Mouse (Mus musculus): ENCODE measurements around the gene Aldh16a1. TPM values are rescaled to one million over a fixed set of nuclear protein-coding genes. Genes with fewer than 3 reads are reported as not detected.

Aldh16a1 gene
- polyA plus RNA-seq, 1 experiment from 2014 or later: 49.3 TPM

- ATAC-seq (ENCODE audit: insufficient read depth, low FRiP score, low read depth): peak; percentile 16; the same call in 1 of the 2 replicates
- no peaks in the 10 kb centered on the region for H3K9me3 ChIP-seq
- peaks cover 23% of the 10 kb centered on the region for H3K27me3 ChIP-seq (replicated peaks)
- H3K4me3 ChIP-seq (replicated peaks): no peak overlapping the region
- no peak overlapping the region for H3K4me2 ChIP-seq
- 0 out of 2 replicates have a peak overlapping the region, but pooled peaks have one; percentile 21 for H3K27ac ChIP-seq
- H3K4me1 ChIP-seq: 0 out of 2 replicates have a peak, but pooled peaks cover 7% of the 10 kb centered on the region
- no peaks in the 10 kb centered on the region for H3K36me3 ChIP-seq
- no peak overlapping the region for H3K9ac ChIP-seq
- WGBS: 7% methylated on average over 8 of the region's 8 CpGs
Observed at GRCm38 (mm10) chr7:45191803-45192363, 37.5 kb upstream of the Aldh16a1 start.

GRCm38 (mm10) chr7:45191161-45191560, 36.8 kb upstream of the Aldh16a1 start:
- WGBS: 55% methylated on average over 2 of the region's 2 CpGs
- H3K4me1 ChIP-seq: 0 out of 2 replicates have a peak, but pooled peaks cover 7% of the 10 kb centered on the region
- no peak overlapping the region for H3K4me3 ChIP-seq (replicated peaks)
- peaks cover 29% of the 10 kb centered on the region for H3K27me3 ChIP-seq (replicated peaks)
- no peak overlapping the region for H3K4me2 ChIP-seq
- ATAC-seq (ENCODE audit: insufficient read depth, low FRiP score, low read depth): no peak
- H3K27ac ChIP-seq: no peak overlapping the region
- no peaks in the 10 kb centered on the region for H3K9me3 ChIP-seq
- no peaks in the 10 kb centered on the region for H3K36me3 ChIP-seq
- H3K9ac ChIP-seq: no peak overlapping the region

GRCm38 (mm10) chr7:45190186-45190585, 35.8 kb upstream of the Aldh16a1 start:
- Histone ChIP-seq H3K9me3 (no peaks in the 10 kb centered on the region), H3K4me3 (replicated peaks) (no peak overlapping the region), H3K36me3 (no peaks in the 10 kb centered on the region), H3K4me1 (0 out of 2 replicates have a peak, but pooled peaks cover 7% of the 10 kb centered on the region), H3K27ac (no peak overlapping the region), H3K27me3 (replicated peaks) (peaks cover 38% of the 10 kb centered on the region), H3K9ac (no peak overlapping the region), H3K4me2 (no peak overlapping the region)
- 88% methylated on average over 6 of the region's 6 CpGs for WGBS
- ATAC-seq (ENCODE audit: insufficient read depth, low FRiP score, low read depth): no peak

GRCm38 (mm10) chr7:45189600-45189999, 35.2 kb upstream of the Aldh16a1 start:
- H3K9ac ChIP-seq: no peak overlapping the region
- H3K9me3 ChIP-seq: no peaks in the 10 kb centered on the region
- H3K27me3 ChIP-seq (replicated peaks): peaks cover 44% of the 10 kb centered on the region
- no peak for ATAC-seq (ENCODE audit: insufficient read depth, low FRiP score, low read depth)
- H3K4me1 ChIP-seq: 0 out of 2 replicates have a peak, but pooled peaks cover 7% of the 10 kb centered on the region
- no peaks in the 10 kb centered on the region for H3K36me3 ChIP-seq
- whole genome bisulfite sequencing: 47% methylated on average over 16 of the region's 16 CpGs
- no peak overlapping the region for H3K4me2 ChIP-seq
- no peak overlapping the region for H3K27ac ChIP-seq
- H3K4me3 ChIP-seq (replicated peaks): no peak overlapping the region

GRCm38 (mm10) chr7:45185921-45186320, 31.5 kb upstream of the Aldh16a1 start:
- Histone ChIP-seq H3K9ac (no peak overlapping the region), H3K4me2 (no peak overlapping the region), H3K9me3 (no peaks in the 10 kb centered on the region), H3K27ac (no peak overlapping the region), H3K4me3 (replicated peaks) (no peak overlapping the region), H3K4me1 (peaks cover 7% of the 10 kb centered on the region; the same call in 1 of the 2 replicates), H3K36me3 (no peaks in the 10 kb centered on the region), H3K27me3 (replicated peaks) (peaks cover 75% of the 10 kb centered on the region)
- WGBS: 67% methylated on average over 7 of the region's 7 CpGs
- no peak for ATAC-seq (ENCODE audit: insufficient read depth, low FRiP score, low read depth)

- WGBS: 58% methylated on average over 7 of the region's 7 CpGs
- Histone ChIP-seq H3K9ac (no peak overlapping the region), H3K27me3 (replicated peaks) (peaks cover 82% of the 10 kb centered on the region), H3K4me3 (replicated peaks) (no peak overlapping the region), H3K27ac (no peak overlapping the region), H3K4me1 (peaks cover 7% of the 10 kb centered on the region; the same call in 1 of the 2 replicates), H3K36me3 (no peaks in the 10 kb centered on the region), H3K9me3 (no peaks in the 10 kb centered on the region), H3K4me2 (no peak overlapping the region)
- no peak for ATAC-seq (ENCODE audit: insufficient read depth, low FRiP score, low read depth)
Observed at GRCm38 (mm10) chr7:45183672-45184071, 29.3 kb upstream of the Aldh16a1 start.

- 11% methylated on average over 11 of the region's 11 CpGs for WGBS
- H3K27me3 ChIP-seq (replicated peaks): peaks cover 89% of the 10 kb centered on the region
- no peak for ATAC-seq (ENCODE audit: insufficient read depth, low FRiP score, low read depth)
Observed at GRCm38 (mm10) chr7:45182606-45183005, 28.2 kb upstream of the Aldh16a1 start.

GRCm38 (mm10) chr7:45182199-45182601, 27.8 kb upstream of the Aldh16a1 start:
- peaks cover 93% of the 10 kb centered on the region for H3K27me3 ChIP-seq (replicated peaks)
- H3K9me3 ChIP-seq: no peaks in the 10 kb centered on the region
- no peak overlapping the region for H3K9ac ChIP-seq
- H3K4me1 ChIP-seq: peaks cover 7% of the 10 kb centered on the region; the same call in 1 of the 2 replicates
- H3K27ac ChIP-seq: no peak overlapping the region
- H3K36me3 ChIP-seq: no peaks in the 10 kb centered on the region
- H3K4me3 ChIP-seq (replicated peaks): peak overlapping the region; percentile 32
- H3K4me2 ChIP-seq: peak overlapping the region; percentile 66
- ATAC-seq (ENCODE audit: insufficient read depth, low FRiP score, low read depth): peak; percentile 93
- under 1% methylated on average over 34 of the region's 34 CpGs for WGBS

More at GRCm38 (mm10) chr7:45182606-45183005, 28.2 kb upstream of the Aldh16a1 start:
- Histone ChIP-seq H3K4me1 (peaks cover 7% of the 10 kb centered on the region; the same call in 1 of the 2 replicates), H3K27ac (no peak overlapping the region), H3K9me3 (no peaks in the 10 kb centered on the region), H3K36me3 (no peaks in the 10 kb centered on the region), H3K9ac (no peak overlapping the region), H3K4me2 (peak overlapping the region; percentile 66), H3K4me3 (replicated peaks) (peak overlapping the region; percentile 32)

- 6% methylated on average over 35 of the region's 35 CpGs for whole genome bisulfite sequencing
- Histone ChIP-seq H3K4me2 (peak overlapping the region; percentile 66), H3K9me3 (no peaks in the 10 kb centered on the region), H3K4me3 (replicated peaks) (no peak overlapping the region), H3K9ac (no peak overlapping the region), H3K4me1 (peaks cover 7% of the 10 kb centered on the region; the same call in 1 of the 2 replicates), H3K36me3 (no peaks in the 10 kb centered on the region), H3K27me3 (replicated peaks) (peaks cover 96% of the 10 kb centered on the region), H3K27ac (no peak overlapping the region)
- no peak for ATAC-seq (ENCODE audit: insufficient read depth, low FRiP score, low read depth)
Observed at GRCm38 (mm10) chr7:45181540-45181939, 27.2 kb upstream of the Aldh16a1 start.

- Histone ChIP-seq H3K27ac (no peak within 1 kb of the TSS), H3K36me3 (no peaks in the 10 kb centered on the region), H3K4me1 (peaks cover 12% of the 10 kb centered on the region), H3K4me3 (replicated peaks) (no peak within 1 kb of the TSS), H3K4me2 (peak within 1 kb of the TSS; percentile 66), H3K9me3 (no peaks in the 10 kb centered on the region), H3K27me3 (replicated peaks) (peaks cover 98% of the 10 kb centered on the region), H3K9ac (no peak within 1 kb of the TSS)
- ATAC-seq (ENCODE audit: insufficient read depth, low FRiP score, low read depth): no peak
- 18% methylated on average over 20 of the region's 20 CpGs for WGBS
Observed at GRCm38 (mm10) chr7:45180896-45181477, 26.6 kb upstream of the Aldh16a1 start, which contains the start of gene Pth2. Gene Pth2, plus strand, starts transcription at chr7:45180995.

- Histone ChIP-seq H3K9me3 (no peaks in the 10 kb centered on the region), H3K36me3 (no peaks in the 10 kb centered on the region), H3K27ac (no peak within 1 kb of the TSS), H3K4me1 (peaks cover 13% of the 10 kb centered on the region), H3K4me2 (no peak within 1 kb of the TSS), H3K27me3 (replicated peaks) (peaks cover 99% of the 10 kb centered on the region), H3K4me3 (replicated peaks) (no peak within 1 kb of the TSS), H3K9ac (no peak within 1 kb of the TSS)
- WGBS: 23% methylated on average over 7 of the region's 7 CpGs
- ATAC-seq (ENCODE audit: insufficient read depth, low FRiP score, low read depth): no peak
Observed at GRCm38 (mm10) chr7:45179469-45179868, 25.1 kb upstream of the Aldh16a1 start, which contains the start of gene Gfy. Gene Gfy, minus strand, starts transcription at chr7:45179569.

- peaks cover 96% of the 10 kb centered on the region for H3K27me3 ChIP-seq (replicated peaks)
- no peak overlapping the region for H3K4me2 ChIP-seq
- no peaks in the 10 kb centered on the region for H3K36me3 ChIP-seq
- H3K27ac ChIP-seq: no peak overlapping the region
- H3K9ac ChIP-seq: no peak overlapping the region
- H3K9me3 ChIP-seq: no peaks in the 10 kb centered on the region
- H3K4me3 ChIP-seq (replicated peaks): no peak overlapping the region
- no peak for ATAC-seq (ENCODE audit: insufficient read depth, low FRiP score, low read depth)
- WGBS: 24% methylated on average over 7 of the region's 7 CpGs
- peaks cover 13% of the 10 kb centered on the region for H3K4me1 ChIP-seq
Observed at GRCm38 (mm10) chr7:45178550-45178949, 24.2 kb upstream of the Aldh16a1 start.
